Mouse (Mus musculus) bone marrow, adult 2 months (tissue): ENCODE data around the gene Ctnna2.

ENCODE experiments used
- CTCF ChIP-seq: fragments of 200-500 bp; IDR thresholded peaks from 2 replicates; pipeline ENCODE4 v1.5.1; 2011; ENCODE audit warnings: low read length, control low read depth; ENCODE audit not compliant: control insufficient read depth, insufficient read depth
- POLR2A ChIP-seq: fragments of 200-500 bp; IDR thresholded peaks from 2 replicates; pipeline ENCODE4 v1.6.1; 2011; ENCODE audit warnings: low read depth, mild to moderate bottlenecking, control low read depth, low read length, borderline replicate concordance; ENCODE audit not compliant: control insufficient read depth

GRCm38 (mm10) chr6:77742988-77743387 lies 236.5 kb downstream of the Ctnna2 start:
- TF ChIP-seq POLR2A (no peak), CTCF (no peak)
